Mouse (Mus musculus): ENCODE results near the gene Gm20721.

DNA sequence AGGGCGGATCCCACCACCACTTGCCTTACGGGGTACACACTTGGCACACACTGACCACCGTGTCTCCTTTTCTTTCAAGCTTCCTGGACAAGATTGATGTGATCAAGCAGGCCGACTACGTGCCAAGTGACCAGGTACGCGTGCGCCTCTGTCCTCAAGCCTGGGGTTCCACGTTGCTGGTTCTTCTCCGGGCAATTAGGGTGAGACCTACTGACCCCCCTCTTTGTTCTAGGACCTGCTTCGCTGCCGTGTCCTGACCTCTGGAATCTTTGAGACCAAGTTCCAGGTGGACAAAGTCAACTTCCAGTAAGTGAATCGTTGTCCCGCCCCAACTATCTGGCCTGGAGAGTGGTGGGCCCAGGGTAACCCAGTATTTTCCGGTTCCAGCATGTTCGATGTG, 1.5 kb downstream of the Gm20721 start:
- no peak for TF ChIP-seq POLR2A (IDR thresholded peaks at IDR 0.05; ENCODE audit: insufficient read depth, low read depth, low read length)
- no peak for TF ChIP-seq CTCF (IDR thresholded peaks at IDR 0.05; ENCODE audit: insufficient read depth, low read depth, low read length)
